Mouse (Mus musculus): Measurements from ENCODE around the gene Eps15l1. TPM values are rescaled to one million over a fixed set of nuclear protein-coding genes. Genes with fewer than 3 reads are reported as not detected.

Gene Eps15l1
- polyA plus RNA-seq (2017; shearing (Covaris generic)), result 10 to 100 TPM; 44.2 to 44.3 TPM

DNA sequence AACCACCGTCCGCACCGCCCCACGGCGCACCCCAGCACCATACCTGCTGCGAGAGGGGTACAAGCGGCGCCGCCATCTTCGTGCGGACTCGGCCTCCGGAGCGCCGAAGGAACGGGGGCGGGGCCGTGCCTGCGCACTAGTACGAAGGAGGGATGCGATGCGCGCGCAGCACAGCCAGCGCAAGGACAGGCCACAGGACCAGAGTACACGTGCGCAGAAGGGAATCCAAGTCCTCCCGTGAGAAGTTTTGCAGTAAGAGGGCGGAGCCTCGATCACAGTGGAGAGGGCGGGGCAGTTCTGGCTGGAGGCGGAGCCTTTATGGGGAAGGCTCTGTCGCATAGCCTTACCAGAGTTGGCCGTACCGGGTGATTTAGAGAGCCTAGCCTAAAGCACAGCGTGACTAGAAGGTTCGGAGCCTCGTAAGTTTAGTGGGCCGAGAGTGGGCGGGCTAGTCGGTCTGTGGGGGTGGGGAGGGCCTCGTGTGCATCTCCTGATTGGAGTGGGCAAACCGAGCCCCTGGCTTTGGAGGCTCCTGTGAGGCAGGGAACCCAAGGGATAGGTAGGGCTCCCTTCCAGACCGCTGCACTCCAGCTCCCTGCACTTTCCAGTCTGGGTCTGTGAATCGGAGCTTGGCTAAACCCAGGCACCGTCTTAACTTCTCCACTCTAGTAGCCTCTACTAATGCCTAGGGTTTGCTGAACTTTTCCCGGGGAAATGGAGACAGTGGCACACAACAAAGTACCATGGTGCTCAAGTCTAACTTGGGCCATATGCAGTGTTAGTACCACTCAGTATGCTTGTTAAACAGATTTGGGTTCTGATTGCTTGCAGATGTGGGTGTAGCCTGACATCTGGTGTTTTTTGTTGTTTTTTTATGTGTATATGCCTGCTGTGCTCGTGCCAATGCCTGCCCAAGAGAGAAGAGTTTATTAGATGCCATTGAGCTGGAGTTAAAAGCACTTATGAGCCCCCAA is at the start of gene Eps15l1:
TSS of gene Eps15l1 (minus strand) at position 99 of the 974 bp plus-strand sequence.

DNA sequence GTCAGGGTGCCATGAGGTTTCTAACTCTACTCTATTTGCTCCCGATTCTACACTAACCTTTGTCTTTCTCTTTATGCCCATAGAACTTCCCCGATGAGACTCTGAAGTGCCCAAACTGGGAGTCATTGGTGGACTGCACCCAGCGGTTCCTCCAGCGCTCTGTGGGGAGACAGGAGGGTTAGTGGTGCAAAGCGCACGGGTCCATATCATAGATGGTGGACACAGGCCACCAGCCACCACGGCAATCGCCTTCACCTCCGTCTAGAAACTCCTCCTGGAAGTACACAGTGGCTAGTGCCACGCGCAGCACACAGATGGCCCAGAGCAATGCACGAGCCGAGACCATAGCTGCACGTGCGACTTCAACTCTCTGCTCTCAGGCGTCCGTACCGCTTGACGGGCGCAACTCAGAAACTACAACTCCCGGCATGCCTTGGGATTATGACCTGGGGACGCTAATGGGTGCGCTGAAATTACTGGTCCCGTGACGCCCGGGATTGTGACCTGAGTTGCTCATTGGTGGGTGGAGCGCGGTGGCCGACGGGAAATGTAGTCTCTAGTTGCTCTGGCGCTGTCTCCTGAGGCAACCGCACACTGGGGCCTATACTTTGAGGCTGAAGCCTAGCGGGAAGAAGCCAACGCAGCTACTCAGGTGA is 22.2 kb upstream of the Eps15l1 start, which contains the start of the genes Calr3 and 1700030K09Rik:
TSS of gene Calr3 (minus strand) at position 533 of the 656 bp plus-strand sequence.
TSS of gene 1700030K09Rik (plus strand) at position 543 of the 656 bp plus-strand sequence.

DNA sequence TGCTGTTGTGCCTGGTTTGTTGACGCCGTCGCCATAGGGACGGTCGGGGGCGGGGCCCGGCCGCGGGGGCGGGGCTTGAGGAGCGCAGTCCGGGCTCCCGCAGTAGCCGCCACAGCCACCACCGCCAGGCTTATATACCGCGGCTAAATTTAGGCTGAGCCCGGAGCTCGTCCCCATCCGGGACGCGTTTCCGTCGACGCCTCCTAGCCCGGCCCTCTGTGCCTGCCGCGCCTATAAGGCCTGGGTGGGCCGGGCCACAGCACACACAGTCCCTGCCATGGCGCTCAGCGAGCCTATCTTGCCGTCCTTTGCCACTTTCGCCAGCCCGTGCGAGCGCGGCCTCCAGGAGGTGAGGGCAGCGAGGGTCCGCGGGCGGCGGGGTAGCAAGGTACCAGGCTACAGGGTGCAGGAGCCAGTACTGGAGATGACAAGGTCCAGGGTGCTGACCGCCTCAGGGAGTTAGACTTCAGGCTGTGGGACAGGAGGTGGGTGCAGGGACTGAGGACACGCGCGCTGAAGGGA is 102.4 kb downstream of the Eps15l1 start, which contains the start of gene Klf2:
TSS of gene Klf2 (plus strand) at position 233 of the 522 bp plus-strand sequence.

DNA sequence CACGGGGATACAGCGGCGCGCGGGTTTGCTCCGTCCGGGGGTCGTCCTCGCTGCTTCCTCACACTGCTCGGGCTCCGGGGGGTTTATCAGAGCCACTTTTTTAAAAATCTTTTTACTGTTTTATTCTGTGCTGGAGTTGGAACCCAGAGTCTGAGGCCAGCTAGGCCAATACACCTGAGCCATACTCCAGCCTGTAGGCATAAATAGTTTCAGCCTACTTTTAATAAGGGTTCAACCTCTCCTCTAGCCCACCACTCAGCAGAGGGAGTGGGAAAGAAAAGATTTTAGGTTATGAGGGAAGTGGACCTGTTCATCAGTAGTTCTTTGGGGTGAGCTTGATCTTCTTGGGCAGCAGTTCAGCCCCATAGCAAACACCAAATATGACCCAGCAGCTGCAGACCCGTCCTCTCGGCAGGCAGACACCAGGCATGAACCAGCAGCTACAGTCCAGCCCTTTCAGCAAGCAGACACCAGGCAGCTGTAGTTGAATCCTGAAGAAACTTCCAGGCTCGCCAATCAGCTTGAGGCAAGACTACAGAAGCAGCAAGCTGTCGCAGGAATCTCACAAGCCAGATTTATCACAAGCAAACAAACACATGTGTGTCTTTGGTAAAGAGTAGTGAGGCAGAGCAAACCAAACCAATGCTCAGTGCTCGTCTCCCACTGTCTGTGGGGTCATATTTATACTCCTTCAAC is 115.9 kb downstream of the Eps15l1 start, which contains the start of gene Gm10282:
TSS of gene Gm10282 (minus strand) at position 51 of the 696 bp plus-strand sequence.

Other genes with a start within 250 kb of the Eps15l1 start
- 10 to 100 TPM; 32.5 to 35.8 TPM for gene Hsh2d, start 231.8 kb downstream of the Eps15l1 start, polyA plus RNA-seq (2017; shearing (Covaris generic))
- 1 to 10 TPM in 1 of 2 experiments, not detected in 1; 1.2 TPM for gene Cib3, start 208.6 kb downstream of the Eps15l1 start, polyA plus RNA-seq (2017; shearing (Covaris generic))
- not detected for gene Gm11034, start 207.8 kb downstream of the Eps15l1 start, polyA plus RNA-seq (2017; shearing (Covaris generic))
- 100 to 1,000 TPM in 1 of 2 experiments, 10 to 100 TPM in 1; 99.6 to 129 TPM for gene Fam32a, start 201.7 kb downstream of the Eps15l1 start, polyA plus RNA-seq (2017; shearing (Covaris generic))
- 100 to 1,000 TPM; 171 to 175 TPM for gene Ap1m1, start 181.4 kb downstream of the Eps15l1 start, polyA plus RNA-seq (2017; shearing (Covaris generic))
- gene Gm10282, start 116.2 kb downstream of the Eps15l1 start, polyA plus RNA-seq (2017; shearing (Covaris generic)), result 1 to 10 TPM; 4.1 to 5.1 TPM
- gene Klf2, start 102.4 kb downstream of the Eps15l1 start, polyA plus RNA-seq (2017; shearing (Covaris generic)), result 100 to 1,000 TPM; 511 to 553 TPM
- under 1 TPM; 0.18 to 1.00 TPM for gene Calr3, start 22.4 kb upstream of the Eps15l1 start, polyA plus RNA-seq (2017; shearing (Covaris generic))
- 1 to 10 TPM; 5.7 to 7.3 TPM for gene 1700030K09Rik, start 22.4 kb upstream of the Eps15l1 start, polyA plus RNA-seq (2017; shearing (Covaris generic))
- 10 to 100 TPM; 67.0 to 69.6 TPM for gene Cherp, start 53.8 kb upstream of the Eps15l1 start, polyA plus RNA-seq (2017; shearing (Covaris generic))
- 10 to 100 TPM; 26.2 to 47.5 TPM for gene Slc35e1, start 71.2 kb upstream of the Eps15l1 start, polyA plus RNA-seq (2017; shearing (Covaris generic))
- gene Med26, start 126.8 kb upstream of the Eps15l1 start, polyA plus RNA-seq (2017; shearing (Covaris generic)), result 10 to 100 TPM; 12.7 to 16.1 TPM
- gene Smim7, start 149.6 kb upstream of the Eps15l1 start, polyA plus RNA-seq (2017; shearing (Covaris generic)), result 10 to 100 TPM; 58.1 to 69.0 TPM
- gene Tmem38a, start 150.6 kb upstream of the Eps15l1 start, polyA plus RNA-seq (2017; shearing (Covaris generic)), result 1 to 10 TPM in 1 of 2 experiments, under 1 TPM in 1; 0.79 to 1.4 TPM
- gene Nwd1, start 225.3 kb upstream of the Eps15l1 start, polyA plus RNA-seq (2017; shearing (Covaris generic)), result under 1 TPM in 1 of 2 experiments, not detected in 1; 0.17 TPM

All from activated CD4-positive, CD25-positive, alpha-beta regulatory T cell (primary cell).